Mouse (Mus musculus) stomach, embryonic 14.5 days (tissue): ENCODE data around the gene Mpzl1. TPM values are rescaled to one million over a fixed set of nuclear protein-coding genes. Genes with fewer than 3 reads are reported as not detected.

ENCODE experiments used
- ATAC-seq: fragments of 200-750 bp; cut with Nextera tagmentation; 2 replicates; pipeline ENCODE4 v1.8.0; 2017; ENCODE audit warnings: low read depth, moderate TSS enrichment; ENCODE audit not compliant: insufficient number of reproducible peaks, insufficient read depth, low FRiP score
- H3K27ac ChIP-seq: fragments of 300-500 bp; sonication (generic); 2 replicates; pipeline ENCODE4 v1.5.1; 2014; ENCODE audit warnings: mild to moderate bottlenecking, low read length, moderate library complexity, mixed read lengths
- H3K27me3 ChIP-seq: fragments of 300-500 bp; sonication (generic); 2 replicates; pipeline ENCODE4 v1.6.1; 2014; ENCODE audit warnings: low read length, control low read depth, mixed read lengths; ENCODE audit not compliant: control insufficient read depth, insufficient read depth
- H3K36me3 ChIP-seq: fragments of 300-500 bp; sonication (generic); 2 replicates; pipeline ENCODE4 v1.6.1; 2014; ENCODE audit warnings: mild to moderate bottlenecking, control low read depth, low read length, moderate library complexity, mixed read lengths; ENCODE audit not compliant: control insufficient read depth, insufficient read depth
- H3K4me1 ChIP-seq: fragments of 300-500 bp; sonication (generic); 2 replicates; pipeline ENCODE4 v1.6.1; 2014; ENCODE audit warnings: low read length, control low read depth, mixed read lengths; ENCODE audit not compliant: control insufficient read depth, insufficient read depth
- H3K4me2 ChIP-seq: fragments of 300-500 bp; sonication (generic); replicated peaks from 2 replicates; pipeline ENCODE4 v1.6.1; 2014; ENCODE audit warnings: low read depth, low read length, control low read depth
- H3K4me3 ChIP-seq: fragments of 300-500 bp; sonication (generic); 2 replicates; pipeline ENCODE4 v1.5.1; 2014; ENCODE audit warnings: low read depth, low read length, control low read depth
- H3K9ac ChIP-seq: fragments of 300-500 bp; sonication (generic); replicated peaks from 2 replicates; pipeline ENCODE4 v1.6.1; 2014; ENCODE audit warnings: low read depth, mild to moderate bottlenecking, control low read depth, low read length, moderate library complexity, mixed read lengths
- H3K9me3 ChIP-seq: fragments of 300-500 bp; sonication (generic); 2 replicates; pipeline ENCODE4 v1.6.1; 2016; ENCODE audit warnings: low read depth, low read length, control low read depth; ENCODE audit not compliant: control insufficient read depth
- WGBS: fragments of 180-500 bp; shearing (Covaris S2); extraction: QIAGEN DNeasy Blood & Tissue Kit; methylation state at CpG from one replicate; pipeline ENCODE4 v1.1.7; 2014; 5-methylcytosine and 5-hydroxymethylcytosine counted together
- polyA plus RNA-seq: library from polyadenylated mRNA; unstranded; fragments of >200 nt; fragmentation: Nextera tagmentation; extraction: Ambion mirVana; gene quantifications from 2 replicates; pipeline ENCODE4 v1.2.1, GENCODE M21; 2014

Mpzl1 gene
- polyA plus RNA-seq, 1 experiment from 2014 or later, result 201 TPM

GRCm38 (mm10) chr1:165589280-165590048 is 44.9 kb downstream of the Mpzl1 start:
- H3K27me3 ChIP-seq, result no peaks in the 10 kb centered on the region
- H3K4me3 ChIP-seq, result no peak overlapping the region
- H3K4me1 ChIP-seq, result peaks cover 15% of the 10 kb centered on the region
- no peak overlapping the region for H3K4me2 ChIP-seq
- peaks cover 25% of the 10 kb centered on the region for H3K36me3 ChIP-seq
- WGBS, result 26% methylated on average over 10 of the region's 10 CpGs
- peak; percentile 47; the same call in 1 of the 2 replicates for ATAC-seq
- H3K27ac ChIP-seq, result peak overlapping the region; percentile 62; the same call in 1 of the 2 replicates
- H3K9me3 ChIP-seq, result no peaks in the 10 kb centered on the region
- H3K9ac ChIP-seq, result no peak overlapping the region

GRCm38 (mm10) chr1:165587845-165588244 is 46.5 kb downstream of the Mpzl1 start:
- peaks cover 15% of the 10 kb centered on the region for H3K4me1 ChIP-seq
- peak overlapping the region; percentile 22; the same call in 1 of the 2 replicates for H3K27ac ChIP-seq
- ATAC-seq, result no peak
- peaks cover 13% of the 10 kb centered on the region for H3K36me3 ChIP-seq
- no peak overlapping the region for H3K9ac ChIP-seq
- H3K4me2 ChIP-seq, result no peak overlapping the region
- no peaks in the 10 kb centered on the region for H3K9me3 ChIP-seq
- WGBS, result 35% methylated on average over 8 of the region's 8 CpGs
- H3K27me3 ChIP-seq, result no peaks in the 10 kb centered on the region
- H3K4me3 ChIP-seq, result no peak overlapping the region

DNA sequence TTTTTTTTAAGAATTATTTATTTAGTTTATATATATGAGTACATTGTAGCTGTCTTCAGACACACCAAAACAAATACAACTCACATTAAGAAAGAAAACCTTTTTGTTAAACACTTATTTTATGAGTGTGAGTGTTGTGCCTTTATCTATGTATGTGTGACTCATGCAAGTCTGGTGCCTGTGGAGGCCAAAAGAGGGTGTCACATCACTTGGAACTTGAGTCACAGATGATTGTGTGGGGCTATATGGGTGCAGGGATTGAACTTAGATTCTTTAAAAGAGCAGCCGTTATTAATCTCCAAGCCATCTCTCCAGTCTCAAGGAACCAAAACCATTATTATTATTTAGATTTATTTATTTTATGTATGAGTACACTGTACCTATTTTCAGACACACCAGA is 48.0 kb downstream of the Mpzl1 start:
- Histone ChIP-seq H3K4me3 (no peak overlapping the region), H3K27me3 (no peaks in the 10 kb centered on the region)
- 86% methylated on average over 1 of the region's 1 CpGs for WGBS

DNA sequence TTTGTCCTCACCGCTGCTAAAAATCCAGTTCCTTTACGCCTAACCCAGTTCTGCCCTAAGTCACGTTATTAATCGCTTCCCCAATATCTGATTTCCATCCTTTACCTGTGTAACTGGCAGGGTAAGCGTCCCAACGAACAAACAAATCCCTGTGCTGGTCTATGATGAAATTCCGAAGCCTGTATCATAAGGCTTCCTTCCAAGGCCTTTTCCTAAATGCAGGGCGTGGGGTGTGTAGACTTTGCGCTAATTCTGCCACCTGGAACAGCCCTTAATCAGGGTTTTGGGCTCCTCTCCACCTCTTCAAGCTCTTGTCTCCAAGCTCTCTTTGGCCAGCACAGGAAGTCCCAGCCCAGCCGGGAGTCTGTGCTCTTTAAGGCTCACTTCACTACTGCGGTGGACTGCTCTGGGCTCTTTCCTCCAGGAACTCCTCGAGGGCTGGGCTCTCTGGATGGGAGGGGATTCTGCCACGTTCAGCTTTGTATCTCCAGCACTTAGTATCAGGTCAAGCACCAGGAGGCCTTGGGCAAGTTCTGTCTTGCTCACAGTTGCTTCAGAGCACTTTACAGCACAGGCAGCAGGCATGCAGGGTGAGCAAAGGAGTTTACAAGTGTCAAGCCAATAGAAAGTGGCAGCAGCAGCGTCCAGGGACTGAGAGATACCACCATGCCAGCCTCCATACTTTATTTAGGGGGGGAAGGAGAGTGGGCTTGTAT is 48.8 kb downstream of the Mpzl1 start:
- no peak overlapping the region for H3K9ac ChIP-seq
- WGBS, result 57% methylated on average over 14 of the region's 14 CpGs
- no peaks in the 10 kb centered on the region for H3K9me3 ChIP-seq
- H3K4me1 ChIP-seq, result peaks cover 15% of the 10 kb centered on the region
- no peak for ATAC-seq
- no peak overlapping the region for H3K4me2 ChIP-seq
- no peaks in the 10 kb centered on the region for H3K36me3 ChIP-seq
- H3K27ac ChIP-seq, result no peak overlapping the region
- H3K27me3 ChIP-seq, result no peaks in the 10 kb centered on the region
- no peak overlapping the region for H3K4me3 ChIP-seq

More for the DNA sequence above, 48.0 kb downstream of the Mpzl1 start:
- no peak for ATAC-seq
- Histone ChIP-seq H3K4me2 (no peak overlapping the region), H3K36me3 (peaks cover 1% of the 10 kb centered on the region; the same call in 1 of the 2 replicates), H3K27ac (no peak overlapping the region), H3K4me1 (peaks cover 15% of the 10 kb centered on the region), H3K9me3 (no peaks in the 10 kb centered on the region), H3K9ac (no peak overlapping the region)

DNA sequence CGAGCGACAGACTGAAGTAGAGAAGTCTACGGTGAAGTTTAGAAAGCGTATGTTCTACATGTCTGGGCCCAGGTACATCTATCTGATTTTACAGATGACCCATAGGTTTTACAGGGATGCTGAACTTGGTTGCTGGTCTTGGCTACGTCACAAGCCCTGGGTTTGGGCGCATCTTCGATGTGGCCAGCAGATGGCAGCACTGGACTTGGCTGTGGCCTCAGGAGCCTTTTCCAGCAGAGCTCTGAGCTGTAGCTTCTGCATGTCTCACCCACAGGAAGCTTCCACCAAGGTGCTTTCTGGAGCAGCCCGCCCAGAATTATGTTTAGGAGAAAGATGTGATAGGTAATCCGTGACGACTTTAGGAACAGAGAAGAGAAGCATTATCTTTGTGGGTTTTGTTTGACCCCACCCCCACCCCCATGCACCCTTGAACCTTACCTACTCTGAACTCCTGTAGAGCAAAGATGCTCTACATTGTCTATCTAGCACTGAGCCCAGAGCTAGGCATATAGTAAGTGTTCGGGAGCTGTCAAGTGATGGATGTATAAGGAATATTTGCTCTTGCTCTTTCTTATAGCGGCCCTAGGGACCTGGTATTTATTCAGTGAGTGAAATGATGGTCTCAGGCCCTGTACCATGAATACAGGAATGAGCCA is 50.7 kb downstream of the Mpzl1 start:
- H3K4me3 ChIP-seq, result no peak overlapping the region
- ATAC-seq, result peak; percentile 67; the same call in 1 of the 2 replicates
- WGBS, result 26% methylated on average over 12 of the region's 12 CpGs

DNA sequence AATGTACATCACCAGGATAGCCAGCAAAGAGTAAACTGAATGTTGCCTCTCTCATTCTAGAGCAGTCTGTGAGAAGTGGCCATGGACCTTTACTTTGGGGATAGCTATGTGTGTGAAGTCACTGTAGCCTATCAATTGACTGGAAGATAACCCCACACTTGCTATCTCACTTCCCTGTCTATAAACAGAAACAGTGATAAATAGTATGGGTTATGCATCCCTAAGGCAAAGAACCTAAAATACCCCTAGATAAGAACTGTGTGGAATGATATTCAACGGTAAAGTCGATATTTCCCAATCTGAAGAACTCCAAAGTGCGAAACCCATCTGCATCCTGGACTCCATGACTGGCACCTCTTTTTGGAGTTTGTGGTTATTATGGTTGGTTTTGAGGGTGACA is 53.1 kb downstream of the Mpzl1 start:
- ATAC-seq, result no peak

More for the DNA sequence above, 50.7 kb downstream of the Mpzl1 start:
- Histone ChIP-seq H3K4me2 (no peak overlapping the region), H3K36me3 (no peaks in the 10 kb centered on the region), H3K27me3 (no peaks in the 10 kb centered on the region), H3K4me1 (peaks cover 8% of the 10 kb centered on the region), H3K9ac (no peak overlapping the region), H3K9me3 (no peaks in the 10 kb centered on the region), H3K27ac (no peak overlapping the region)

DNA sequence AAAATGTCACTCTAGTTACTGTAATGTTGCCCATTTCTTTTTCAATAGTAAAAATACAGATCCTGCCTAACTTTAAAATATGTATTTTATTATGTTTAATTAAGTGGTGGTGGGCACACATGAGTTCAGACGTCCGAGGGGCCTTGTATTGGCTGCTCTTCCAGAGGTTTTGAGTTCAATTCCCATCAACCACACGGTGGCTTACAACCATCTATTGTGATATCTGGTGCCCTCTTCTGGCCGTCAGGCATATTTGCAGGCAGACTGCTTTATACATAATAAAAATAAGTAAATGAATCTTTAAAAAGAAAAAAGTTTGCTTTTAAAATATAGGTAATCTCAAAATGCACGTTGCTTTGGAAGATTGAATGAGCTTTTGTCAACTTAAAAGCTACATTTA is 55.0 kb downstream of the Mpzl1 start:
- Histone ChIP-seq H3K9me3 (no peaks in the 10 kb centered on the region), H3K27me3 (no peaks in the 10 kb centered on the region), H3K4me1 (no peaks in the 10 kb centered on the region), H3K9ac (no peak overlapping the region), H3K36me3 (no peaks in the 10 kb centered on the region), H3K27ac (no peak overlapping the region), H3K4me2 (no peak overlapping the region), H3K4me3 (no peak overlapping the region)
- ATAC-seq, result no peak
- WGBS, result 52% methylated on average over 5 of the region's 5 CpGs

More for the DNA sequence above, 53.1 kb downstream of the Mpzl1 start:
- Histone ChIP-seq H3K4me2 (no peak overlapping the region), H3K9ac (no peak overlapping the region), H3K27me3 (no peaks in the 10 kb centered on the region), H3K36me3 (no peaks in the 10 kb centered on the region), H3K4me3 (no peak overlapping the region), H3K9me3 (no peaks in the 10 kb centered on the region), H3K4me1 (no peaks in the 10 kb centered on the region), H3K27ac (no peak overlapping the region)
- 96% methylated on average over 3 of the region's 3 CpGs for WGBS

GRCm38 (mm10) chr1:165576459-165577112 is 57.8 kb downstream of the Mpzl1 start:
- Histone ChIP-seq H3K9ac (no peak overlapping the region), H3K27ac (no peak overlapping the region), H3K36me3 (no peaks in the 10 kb centered on the region), H3K4me3 (no peak overlapping the region), H3K27me3 (no peaks in the 10 kb centered on the region), H3K4me2 (no peak overlapping the region), H3K9me3 (no peaks in the 10 kb centered on the region), H3K4me1 (no peaks in the 10 kb centered on the region)
- 76% methylated on average over 9 of the region's 9 CpGs for WGBS
- no peak for ATAC-seq
